Mouse (Mus musculus) lung, embryonic 16.5 days (tissue): ENCODE data around the gene Aif1. TPM values are rescaled to one million over a fixed set of nuclear protein-coding genes. Genes with fewer than 3 reads are reported as not detected.
A peak's percentile ranks its signal among the peaks of the same experiment; 100 is the strongest.

Source experiments
- ATAC-seq: fragments of 200-750 bp; cut with Nextera tagmentation; 2 replicates; pipeline ENCODE4 v1.8.0; 2017; ENCODE audit warnings: low read depth, mild to moderate bottlenecking, moderate library complexity
- H3K27ac ChIP-seq: fragments of 300-500 bp; sonication (generic); 2 replicates; pipeline ENCODE4 v1.5.1; 2014; ENCODE audit warnings: mild to moderate bottlenecking, control low read depth, low read length
- H3K27me3 ChIP-seq: fragments of 300-500 bp; sonication (generic); 2 replicates; pipeline ENCODE4 v1.6.1; 2014; ENCODE audit warnings: low read depth, low read length, mixed read lengths; ENCODE audit not compliant: control insufficient read depth, insufficient read depth
- H3K36me3 ChIP-seq: fragments of 300-500 bp; sonication (generic); 2 replicates; pipeline ENCODE4 v1.6.1; 2014; ENCODE audit warnings: low read length; ENCODE audit not compliant: control insufficient read depth, insufficient read depth
- H3K4me1 ChIP-seq: fragments of 300-500 bp; sonication (generic); replicated peaks from 2 replicates; pipeline ENCODE4 v1.6.1; 2014; ENCODE audit warnings: low read length, mixed read lengths; ENCODE audit not compliant: control insufficient read depth, insufficient read depth
- H3K4me2 ChIP-seq: fragments of 300-500 bp; sonication (generic); 2 replicates; pipeline ENCODE4 v1.6.1; 2014; ENCODE audit warnings: low read depth, low read length, control low read depth
- H3K4me3 ChIP-seq: fragments of 300-500 bp; sonication (generic); 2 replicates; pipeline ENCODE4 v1.5.1; 2014; ENCODE audit warnings: mild to moderate bottlenecking, low read length, control low read depth
- H3K9ac ChIP-seq: fragments of 300-500 bp; sonication (generic); 2 replicates; pipeline ENCODE4 v1.6.1; 2014; ENCODE audit warnings: low read length, control low read depth
- H3K9me3 ChIP-seq: fragments of 300-500 bp; sonication (generic); 2 replicates; pipeline ENCODE4 v1.6.1; 2016; ENCODE audit warnings: low read length; ENCODE audit not compliant: control insufficient read depth
- WGBS: fragments of 180-500 bp; shearing (Covaris S2); extraction: QIAGEN DNeasy Blood & Tissue Kit; methylation state at CpG from one replicate; pipeline ENCODE4 v1.1.7; 2014; 5-methylcytosine and 5-hydroxymethylcytosine counted together
- polyA plus RNA-seq: library from polyadenylated mRNA; unstranded; fragments of >200 nt; fragmentation: Nextera tagmentation; extraction: Ambion mirVana; gene quantifications from 2 replicates; pipeline ENCODE4 v1.2.1, GENCODE M21; 2015

Aif1 gene
- polyA plus RNA-seq, 1 experiment from 2014 or later, result 7.3 TPM

GRCm38 (mm10) chr17:35209785-35210535 lies 34.1 kb upstream of the Aif1 start:
- H3K4me3 ChIP-seq, result no peak overlapping the region
- H3K9me3 ChIP-seq, result no peaks in the 10 kb centered on the region
- H3K27ac ChIP-seq, result no peak overlapping the region
- no peak for ATAC-seq
- WGBS, result 68% methylated on average over 12 of the region's 12 CpGs
- 0 out of 2 replicates have a peak, but pooled peaks cover 1% of the 10 kb centered on the region for H3K27me3 ChIP-seq
- H3K4me2 ChIP-seq, result no peak overlapping the region
- H3K36me3 ChIP-seq, result no peaks in the 10 kb centered on the region
- H3K9ac ChIP-seq, result no peak overlapping the region
- no peaks in the 10 kb centered on the region for H3K4me1 ChIP-seq

GRCm38 (mm10) chr17:35205380-35205769 lies 29.5 kb upstream of the Aif1 start:
- no peak for ATAC-seq
- Histone ChIP-seq H3K4me2 (no peak overlapping the region), H3K9me3 (no peaks in the 10 kb centered on the region), H3K27me3 (peaks cover 19% of the 10 kb centered on the region), H3K36me3 (no peaks in the 10 kb centered on the region), H3K4me3 (no peak overlapping the region), H3K27ac (no peak overlapping the region), H3K9ac (no peak overlapping the region), H3K4me1 (no peaks in the 10 kb centered on the region)
- 48% methylated on average over 10 of the region's 10 CpGs for WGBS

GRCm38 (mm10) chr17:35204494-35205379 lies 28.9 kb upstream of the Aif1 start, which contains the start of gene Lta:
Gene Lta (minus strand): TSS chr17:35205351.
- Histone ChIP-seq H3K4me3 (no peak within 1 kb of the TSS), H3K27ac (no peak within 1 kb of the TSS), H3K36me3 (no peaks in the 10 kb centered on the region), H3K9me3 (no peaks in the 10 kb centered on the region), H3K27me3 (peaks cover 19% of the 10 kb centered on the region), H3K4me1 (no peaks in the 10 kb centered on the region), H3K9ac (no peak within 1 kb of the TSS), H3K4me2 (no peak within 1 kb of the TSS)
- no peak for ATAC-seq
- WGBS, result 29% methylated on average over 20 of the region's 20 CpGs

GRCm38 (mm10) chr17:35202442-35202841 lies 26.6 kb upstream of the Aif1 start:
- Histone ChIP-seq H3K9ac (no peak overlapping the region), H3K4me3 (no peak overlapping the region), H3K27ac (no peak overlapping the region), H3K27me3 (peaks cover 19% of the 10 kb centered on the region), H3K9me3 (no peaks in the 10 kb centered on the region), H3K36me3 (no peaks in the 10 kb centered on the region), H3K4me1 (no peaks in the 10 kb centered on the region), H3K4me2 (no peak overlapping the region)
- no peak for ATAC-seq
- WGBS, result 82% methylated on average over 4 of the region's 4 CpGs

GRCm38 (mm10) chr17:35201787-35202186 lies 25.9 kb upstream of the Aif1 start, which contains the start of gene Tnf:
Gene Tnf (minus strand): TSS chr17:35202007.
- 31% methylated on average over 13 of the region's 13 CpGs for WGBS
- no peak within 1 kb of the TSS; the same call in 1 of the 2 replicates for H3K4me2 ChIP-seq
- H3K9me3 ChIP-seq, result no peaks in the 10 kb centered on the region
- no peak within 1 kb of the TSS for H3K27ac ChIP-seq
- no peak within 1 kb of the TSS for H3K9ac ChIP-seq
- H3K27me3 ChIP-seq, result peaks cover 19% of the 10 kb centered on the region
- H3K4me3 ChIP-seq, result no peak within 1 kb of the TSS
- no peaks in the 10 kb centered on the region for H3K36me3 ChIP-seq
- ATAC-seq, result peak; percentile 34; the same call in 1 of the 2 replicates
- no peaks in the 10 kb centered on the region for H3K4me1 ChIP-seq

- Histone ChIP-seq H3K9me3 (no peaks in the 10 kb centered on the region), H3K9ac (no peak overlapping the region), H3K36me3 (no peaks in the 10 kb centered on the region), H3K27ac (no peak overlapping the region), H3K4me2 (no peak overlapping the region), H3K4me1 (no peaks in the 10 kb centered on the region), H3K27me3 (peaks cover 19% of the 10 kb centered on the region), H3K4me3 (no peak overlapping the region)
- no peak for ATAC-seq
- WGBS, result 52% methylated on average over 11 of the region's 11 CpGs
Observed at GRCm38 (mm10) chr17:35201128-35201527, 25.3 kb upstream of the Aif1 start.

- no peak overlapping the region for H3K9ac ChIP-seq
- no peaks in the 10 kb centered on the region for H3K36me3 ChIP-seq
- 73% methylated on average over 11 of the region's 11 CpGs for WGBS
- peaks cover 19% of the 10 kb centered on the region for H3K27me3 ChIP-seq
- H3K27ac ChIP-seq, result no peak overlapping the region
- H3K9me3 ChIP-seq, result no peaks in the 10 kb centered on the region
- ATAC-seq, result no peak; the same call in 1 of the 2 replicates
- H3K4me2 ChIP-seq, result no peak overlapping the region
- 0 out of 2 replicates have a peak, but pooled peaks cover 3% of the 10 kb centered on the region for H3K4me1 ChIP-seq
- H3K4me3 ChIP-seq, result no peak overlapping the region
Observed at GRCm38 (mm10) chr17:35200398-35200797, 24.5 kb upstream of the Aif1 start.

- no peaks in the 10 kb centered on the region for H3K9me3 ChIP-seq
- no peak overlapping the region for H3K4me3 ChIP-seq
- no peak for ATAC-seq
- 37% methylated on average over 8 of the region's 8 CpGs for WGBS
- no peak overlapping the region for H3K9ac ChIP-seq
- H3K27ac ChIP-seq, result no peak overlapping the region
- H3K36me3 ChIP-seq, result no peaks in the 10 kb centered on the region
- no peak overlapping the region for H3K4me2 ChIP-seq
- peaks cover 8% of the 10 kb centered on the region for H3K4me1 ChIP-seq
- H3K27me3 ChIP-seq, result peaks cover 26% of the 10 kb centered on the region
Observed at GRCm38 (mm10) chr17:35198946-35199345, 23.1 kb upstream of the Aif1 start.

GRCm38 (mm10) chr17:35198029-35198428 lies 22.2 kb upstream of the Aif1 start:
- no peak overlapping the region for H3K9ac ChIP-seq
- no peaks in the 10 kb centered on the region for H3K9me3 ChIP-seq
- H3K4me3 ChIP-seq, result no peak overlapping the region
- no peaks in the 10 kb centered on the region for H3K36me3 ChIP-seq
- no peak overlapping the region for H3K4me2 ChIP-seq
- no peak overlapping the region for H3K27ac ChIP-seq
- H3K27me3 ChIP-seq, result peaks cover 20% of the 10 kb centered on the region
- ATAC-seq, result no peak
- whole genome bisulfite sequencing, result 53% methylated on average over 7 of the region's 7 CpGs
- H3K4me1 ChIP-seq, result peaks cover 8% of the 10 kb centered on the region
